Mouse (Mus musculus): ENCODE measurements around the gene Frmd4b.

The Frmd4b gene

GRCm38 (mm10) chr6:97478981-97479860 lies 138.1 kb downstream of the Frmd4b start:
- DNase-seq (ENCODE audit: low read depth, low spot score) = no peak

GRCm38 (mm10) chr6:97473672-97474071 lies 143.7 kb downstream of the Frmd4b start:
- no peak for DNase-seq (ENCODE audit: low read depth, low spot score)

- no peak for DNase-seq (ENCODE audit: low read depth, low spot score)
Measured at GRCm38 (mm10) chr6:97472873-97473550, 144.3 kb downstream of the Frmd4b start.

GRCm38 (mm10) chr6:97463898-97464524 lies 153.3 kb downstream of the Frmd4b start:
- DNase-seq (ENCODE audit: low read depth, low spot score) = no peak

GRCm38 (mm10) chr6:97462421-97462820 lies 154.9 kb downstream of the Frmd4b start:
- no peak for DNase-seq (ENCODE audit: low read depth, low spot score)

- no peak for DNase-seq (ENCODE audit: low read depth, low spot score)
Measured at GRCm38 (mm10) chr6:97459112-97459511, 158.2 kb downstream of the Frmd4b start.

- no peak for DNase-seq (ENCODE audit: low read depth, low spot score)
Measured at GRCm38 (mm10) chr6:97458358-97458757, 159.0 kb downstream of the Frmd4b start.

GRCm38 (mm10) chr6:97457954-97458353 lies 159.4 kb downstream of the Frmd4b start:
- no peak for DNase-seq (ENCODE audit: low read depth, low spot score)

- DNase-seq (ENCODE audit: low read depth, low spot score) = no peak
Measured at GRCm38 (mm10) chr6:97457210-97457609, 160.1 kb downstream of the Frmd4b start.

- no peak for DNase-seq (ENCODE audit: low read depth, low spot score)
Measured at GRCm38 (mm10) chr6:97452223-97452622, 165.1 kb downstream of the Frmd4b start.

GRCm38 (mm10) chr6:97449806-97450205 lies 167.5 kb downstream of the Frmd4b start:
- no peak for DNase-seq (ENCODE audit: low read depth, low spot score)

- no peak for DNase-seq (ENCODE audit: low read depth, low spot score)
Measured at GRCm38 (mm10) chr6:97447020-97447419, 170.3 kb downstream of the Frmd4b start.

- no peak for DNase-seq (ENCODE audit: low read depth, low spot score)
Measured at GRCm38 (mm10) chr6:97444145-97444544, 173.2 kb downstream of the Frmd4b start.

- DNase-seq (ENCODE audit: low read depth, low spot score) = no peak
Measured at GRCm38 (mm10) chr6:97443522-97443921, 173.8 kb downstream of the Frmd4b start.

- no peak for DNase-seq (ENCODE audit: low read depth, low spot score)
Measured at GRCm38 (mm10) chr6:97441357-97441756, 176.0 kb downstream of the Frmd4b start.

- no peak for DNase-seq (ENCODE audit: low read depth, low spot score)
Measured at GRCm38 (mm10) chr6:97438918-97439645, 178.3 kb downstream of the Frmd4b start.

- DNase-seq (ENCODE audit: low read depth, low spot score) = no peak
Measured at GRCm38 (mm10) chr6:97434753-97435152, 182.6 kb downstream of the Frmd4b start.

- no peak for DNase-seq (ENCODE audit: low read depth, low spot score)
Measured at GRCm38 (mm10) chr6:97431309-97432004, 185.9 kb downstream of the Frmd4b start.

- DNase-seq (ENCODE audit: low read depth, low spot score) = no peak
Measured at GRCm38 (mm10) chr6:97430519-97430918, 186.8 kb downstream of the Frmd4b start.

- DNase-seq (ENCODE audit: low read depth, low spot score) = no peak
Measured at GRCm38 (mm10) chr6:97429688-97430343, 187.5 kb downstream of the Frmd4b start.
